Mouse (Mus musculus) ovary, postnatal 10 days (tissue): ENCODE results near the gene Tmem120b.

Experiments
- DNase-seq: peaks from one replicate; pipeline ENCODE4 v3.0.0; 2022; ENCODE audit warnings: low spot score

Tmem120b gene

GRCm38 (mm10) chr5:123159866-123160265, 91.7 kb downstream of the Tmem120b start:
- DNase-seq: no peak

- no peak for DNase-seq
Measured at GRCm38 (mm10) chr5:123160341-123160740, 92.1 kb downstream of the Tmem120b start.

DNA sequence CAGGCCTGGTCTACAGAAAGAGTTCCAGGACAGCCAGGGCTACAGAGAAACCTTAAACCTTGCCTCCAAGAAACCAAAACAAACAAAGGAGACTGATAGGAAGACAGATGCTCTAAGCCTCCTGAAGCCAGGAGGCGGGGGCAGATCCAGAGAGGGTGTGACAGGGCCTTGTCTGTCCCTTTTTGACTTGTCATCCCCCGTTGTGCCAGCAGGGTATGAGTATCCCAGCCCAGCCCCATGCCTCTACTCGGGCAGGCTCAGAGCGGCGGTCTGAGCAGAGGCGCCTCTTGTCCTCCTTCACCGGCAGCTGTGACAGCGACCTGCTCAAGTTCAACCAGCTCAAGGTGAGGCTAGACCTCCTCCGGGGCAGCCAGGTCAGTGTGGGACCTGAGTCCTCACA, 94.7 kb downstream of the Tmem120b start:
- no peak for DNase-seq

DNA sequence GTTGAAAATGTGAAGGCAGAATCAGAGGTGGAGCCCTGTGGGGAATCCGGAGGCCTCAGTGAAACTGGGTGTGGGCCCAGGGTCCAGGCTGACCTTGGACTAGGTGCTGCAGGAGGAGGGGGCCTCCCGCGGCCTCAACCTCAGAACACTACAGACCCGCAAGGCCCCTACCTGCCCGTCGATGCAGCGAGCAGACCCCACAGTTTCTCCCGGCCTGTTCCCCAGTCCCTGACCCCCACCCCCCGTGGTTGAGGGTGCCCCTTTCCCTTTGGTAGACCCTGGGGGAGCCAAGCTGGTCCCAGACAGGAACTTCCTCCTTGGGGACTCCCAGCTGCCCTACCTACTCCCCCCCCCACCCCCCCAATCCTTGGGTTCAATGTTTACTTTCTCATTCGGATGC, 98.2 kb downstream of the Tmem120b start:
- DNase-seq: no peak
